Mouse (Mus musculus): ENCODE measurements around the gene Mapkapk5. TPM values are rescaled to one million over a fixed set of nuclear protein-coding genes. Genes with fewer than 3 reads are reported as not detected.

The Mapkapk5 gene
- total RNA-seq, 2 experiments from 2014 or later = 99.1 to 105 TPM

- ATAC-seq (ENCODE audit: poor library complexity, severe bottlenecking) = no peak
Measured at GRCm38 (mm10) chr5:121566035-121566681, 20.5 kb upstream of the Mapkapk5 start.

DNA sequence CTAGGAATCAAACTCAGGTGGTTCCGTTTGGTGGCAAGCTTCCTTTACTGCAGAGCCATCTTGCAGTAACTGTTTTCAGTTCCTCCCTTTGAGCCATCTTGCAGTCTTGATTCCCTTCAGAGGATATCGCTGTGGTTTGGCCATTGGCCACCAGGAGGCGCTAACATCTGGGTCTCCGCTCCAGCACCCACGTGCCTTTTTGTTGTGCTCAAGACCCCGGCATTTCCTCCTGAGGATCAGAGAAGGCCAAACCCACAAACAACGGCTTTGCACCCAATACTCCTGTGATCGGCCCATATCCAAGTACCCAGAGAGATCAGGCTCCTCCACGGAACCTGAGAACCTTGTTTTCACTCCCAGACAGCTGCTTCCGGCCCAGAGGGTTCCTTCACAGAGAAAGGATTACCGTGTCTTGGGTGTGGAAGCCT is 18.8 kb upstream of the Mapkapk5 start:
- peak; percentile 95 for ATAC-seq (ENCODE audit: poor library complexity, severe bottlenecking)

GRCm38 (mm10) chr5:121562436-121562835 is 16.7 kb upstream of the Mapkapk5 start:
- no peak for ATAC-seq (ENCODE audit: poor library complexity, severe bottlenecking)

GRCm38 (mm10) chr5:121549196-121549595 is 3.5 kb upstream of the Mapkapk5 start:
- no peak for ATAC-seq (ENCODE audit: poor library complexity, severe bottlenecking)

GRCm38 (mm10) chr5:121547084-121547483 is 1.4 kb upstream of the Mapkapk5 start:
- no peak for ATAC-seq (ENCODE audit: poor library complexity, severe bottlenecking)

DNA sequence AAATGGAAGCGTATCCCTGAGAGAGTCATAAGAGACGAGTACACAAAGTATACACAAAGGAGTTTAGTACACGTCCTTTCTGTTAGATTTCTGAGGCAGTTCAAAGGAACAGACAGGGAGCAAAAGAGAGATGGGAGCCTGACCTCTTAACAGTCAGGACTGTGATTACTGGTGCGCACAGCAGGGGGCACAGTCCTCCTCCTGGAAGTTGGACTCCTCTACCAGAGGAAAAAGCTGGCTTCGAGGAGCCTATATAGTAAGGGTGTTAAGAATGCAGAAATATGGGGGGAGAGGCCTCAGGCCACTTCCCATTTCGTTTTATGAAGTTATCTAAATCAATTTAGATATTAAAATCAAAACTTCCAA is 808 bp upstream of the Mapkapk5 start:
- peak; percentile 70 for ATAC-seq (ENCODE audit: poor library complexity, severe bottlenecking)

DNA sequence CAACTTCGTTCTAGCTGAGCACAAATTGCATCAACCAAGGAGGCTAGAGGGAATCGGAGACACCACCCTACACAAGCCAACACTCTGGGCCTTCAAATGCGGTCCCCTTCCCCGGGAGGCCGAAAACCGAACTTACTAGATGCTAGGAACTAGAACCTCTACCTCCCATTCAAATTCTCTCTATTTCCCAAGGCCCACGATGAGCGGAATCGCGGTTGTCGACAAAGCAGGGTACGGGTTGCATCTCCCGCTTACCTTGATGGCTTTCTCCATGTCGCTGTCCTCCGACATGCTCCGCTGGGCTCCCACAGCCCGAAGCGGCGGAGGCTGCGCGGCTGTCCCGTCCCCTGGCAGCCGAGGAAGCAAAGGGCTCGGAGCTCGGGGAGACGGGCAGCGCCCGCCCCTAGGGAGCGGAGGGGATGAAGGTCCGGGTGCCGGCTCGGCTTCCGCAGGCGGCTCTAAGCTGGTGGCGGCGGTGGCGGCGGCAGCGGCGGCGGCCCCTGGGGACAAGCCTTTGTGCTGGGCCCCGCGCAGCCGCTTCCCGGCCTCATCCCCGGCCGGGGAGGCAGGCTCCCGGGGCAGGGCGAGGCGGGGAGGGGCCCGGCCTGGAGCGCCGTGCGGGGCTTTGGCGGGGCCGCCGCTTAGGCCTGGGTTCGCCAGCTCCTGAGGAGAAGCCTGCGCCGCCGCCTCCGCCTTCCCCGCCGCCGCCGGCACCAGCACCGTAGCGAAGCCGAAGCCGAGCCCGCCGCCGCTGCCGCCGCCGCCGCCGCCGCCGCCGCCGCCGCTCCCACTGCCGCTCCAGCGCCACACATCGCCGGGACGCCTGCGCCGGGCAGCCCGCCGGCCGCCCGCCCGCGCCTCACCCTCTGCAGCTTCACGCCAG is 554 bp downstream of the Mapkapk5 start, which contains the start of the genes Adam1a and Gm42878:
Gene Adam1a, minus strand, starts transcription at position 573 of the 883 bp plus-strand sequence.
Gene Gm42878, minus strand, starts transcription at position 573 of the 883 bp plus-strand sequence.
- ATAC-seq (ENCODE audit: poor library complexity, severe bottlenecking) = peak; percentile 48

DNA sequence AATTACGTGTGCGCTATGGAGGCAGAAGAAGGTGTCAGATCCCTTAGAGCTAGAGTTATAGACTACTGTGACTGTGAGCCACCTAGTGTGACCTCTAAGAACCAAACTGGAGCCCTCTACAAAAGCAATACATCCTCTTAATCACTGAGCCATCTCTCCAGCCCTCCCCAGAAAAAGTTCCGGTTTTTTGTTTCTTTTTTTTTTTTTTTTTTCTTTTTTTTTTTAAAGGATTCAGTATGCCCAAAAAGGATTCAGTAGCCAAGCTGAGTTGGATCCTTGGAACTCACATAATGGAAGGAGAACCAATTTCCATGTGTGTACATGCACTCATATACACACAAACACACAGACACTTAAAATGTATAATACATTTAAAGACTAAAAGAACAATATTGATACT is 2.3 kb downstream of the Mapkapk5 start:
- no peak for ATAC-seq (ENCODE audit: poor library complexity, severe bottlenecking)

DNA sequence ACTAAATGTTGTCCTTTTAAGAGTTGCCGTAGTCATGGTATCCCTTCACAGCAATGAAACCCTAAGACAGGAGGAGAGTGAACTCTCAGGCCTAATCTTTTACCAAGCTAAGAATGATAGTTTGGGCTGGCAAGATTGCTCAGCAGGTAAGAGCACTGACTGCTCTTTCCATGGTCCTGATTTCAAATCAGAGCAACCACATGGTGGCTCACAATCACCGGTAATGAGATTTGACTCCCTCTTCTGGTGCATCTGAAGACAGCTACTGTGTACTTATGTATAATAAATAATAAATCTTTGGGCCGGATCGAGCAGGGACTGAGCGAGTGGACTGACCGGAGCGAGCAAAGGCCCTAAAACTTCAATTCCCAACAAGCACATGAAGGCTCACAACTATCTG is 4.5 kb downstream of the Mapkapk5 start:
- no peak for ATAC-seq (ENCODE audit: poor library complexity, severe bottlenecking)

DNA sequence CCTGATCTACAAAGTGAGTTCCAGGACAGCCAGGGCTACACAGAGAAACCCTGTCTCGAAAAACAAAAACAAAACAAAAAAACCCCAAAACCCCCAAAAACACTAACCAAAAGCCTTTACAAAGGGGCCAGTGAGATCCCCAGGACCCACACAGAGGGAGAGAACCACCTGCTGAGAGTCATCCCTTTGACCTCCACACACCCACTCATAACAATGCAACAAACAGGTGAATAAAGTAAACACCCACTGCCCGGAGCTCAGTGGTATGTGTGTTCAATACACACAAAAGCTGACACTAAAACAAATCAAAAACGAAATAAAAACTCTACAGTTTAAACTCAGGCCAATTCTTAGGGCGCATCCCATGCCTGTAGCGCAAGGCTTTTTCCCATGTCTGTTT is 5.6 kb downstream of the Mapkapk5 start:
- ATAC-seq (ENCODE audit: poor library complexity, severe bottlenecking) = no peak

DNA sequence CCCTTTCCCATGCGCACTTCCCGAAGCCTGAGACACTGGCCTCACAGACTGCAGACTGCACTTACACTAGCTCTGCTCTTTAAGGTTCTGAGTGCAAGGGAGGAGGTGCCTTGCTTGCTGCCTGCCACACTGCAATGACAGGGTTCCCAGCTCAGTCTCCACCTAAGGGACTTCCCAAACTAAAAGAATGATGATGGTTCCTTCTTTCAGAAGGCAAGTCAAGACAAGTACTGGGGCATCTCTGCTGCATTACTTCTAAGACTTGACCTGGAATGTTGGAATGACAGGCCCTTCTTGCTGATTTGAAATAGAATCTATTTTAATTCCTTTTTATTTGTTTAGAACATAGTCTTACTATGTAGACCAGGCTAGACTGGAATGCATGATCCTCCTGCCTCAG is 8.1 kb downstream of the Mapkapk5 start:
- ATAC-seq (ENCODE audit: poor library complexity, severe bottlenecking) = no peak

- no peak for ATAC-seq (ENCODE audit: poor library complexity, severe bottlenecking)
Measured at GRCm38 (mm10) chr5:121536921-121537555, 8.7 kb downstream of the Mapkapk5 start.

DNA sequence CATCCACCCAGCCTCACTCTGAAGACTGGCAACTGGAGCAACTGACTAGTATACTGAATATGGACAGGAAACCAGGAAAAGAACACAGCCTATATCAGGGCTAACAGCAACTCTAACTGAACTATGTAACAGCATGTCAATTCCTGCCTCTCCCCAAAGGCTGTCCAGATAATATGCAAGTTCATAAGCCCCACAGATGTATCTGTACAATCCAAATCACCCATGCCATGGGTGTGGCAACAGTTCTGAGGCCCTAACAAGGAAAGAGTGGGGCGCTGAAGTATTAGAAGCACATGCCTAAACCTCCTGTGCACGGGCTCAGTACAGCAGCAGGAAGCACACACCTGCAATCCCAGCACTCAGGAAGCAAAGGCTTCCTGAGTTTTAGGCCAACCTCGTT is 10.6 kb downstream of the Mapkapk5 start:
- ATAC-seq (ENCODE audit: poor library complexity, severe bottlenecking) = no peak

DNA sequence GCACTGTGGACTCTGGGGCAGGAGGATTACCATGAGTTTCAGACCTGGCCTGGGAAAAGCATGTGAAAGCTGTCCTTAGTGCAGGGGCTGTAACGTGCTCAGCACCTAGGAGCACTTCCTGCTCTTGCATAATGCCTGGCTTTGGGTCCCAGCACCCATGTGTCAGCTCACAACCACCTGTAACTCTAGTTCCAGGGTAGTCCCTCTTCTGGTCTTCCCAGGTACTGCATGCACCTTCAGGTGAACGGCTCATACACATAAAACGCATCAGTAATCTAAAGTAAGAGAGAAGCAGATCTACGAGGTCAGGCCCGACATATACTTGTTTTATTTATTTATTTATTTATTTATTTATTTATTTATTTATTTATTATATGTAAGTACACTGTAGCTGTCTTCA is 11.2 kb downstream of the Mapkapk5 start:
- no peak for ATAC-seq (ENCODE audit: poor library complexity, severe bottlenecking)

- ATAC-seq (ENCODE audit: poor library complexity, severe bottlenecking) = no peak
Measured at GRCm38 (mm10) chr5:121526961-121527360, 18.7 kb downstream of the Mapkapk5 start.

DNA sequence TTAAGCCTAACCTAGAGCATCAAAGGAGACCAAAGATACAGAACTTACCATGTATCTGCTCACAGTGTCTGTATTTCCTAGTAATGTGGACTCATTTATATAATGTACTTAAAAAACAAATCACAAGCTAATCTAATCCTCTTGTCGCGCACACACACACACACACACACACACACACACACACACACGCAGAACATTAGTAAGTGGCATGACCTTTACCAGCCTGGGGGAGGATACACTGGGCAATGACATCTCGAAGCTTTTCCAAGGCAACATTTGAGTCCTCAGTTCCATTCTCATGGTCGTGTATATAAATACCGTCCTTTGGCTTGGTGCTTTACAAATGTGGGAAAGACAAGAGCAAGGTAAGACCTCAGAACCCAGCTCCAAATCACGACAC is 19.2 kb downstream of the Mapkapk5 start:
- ATAC-seq (ENCODE audit: poor library complexity, severe bottlenecking) = no peak

DNA sequence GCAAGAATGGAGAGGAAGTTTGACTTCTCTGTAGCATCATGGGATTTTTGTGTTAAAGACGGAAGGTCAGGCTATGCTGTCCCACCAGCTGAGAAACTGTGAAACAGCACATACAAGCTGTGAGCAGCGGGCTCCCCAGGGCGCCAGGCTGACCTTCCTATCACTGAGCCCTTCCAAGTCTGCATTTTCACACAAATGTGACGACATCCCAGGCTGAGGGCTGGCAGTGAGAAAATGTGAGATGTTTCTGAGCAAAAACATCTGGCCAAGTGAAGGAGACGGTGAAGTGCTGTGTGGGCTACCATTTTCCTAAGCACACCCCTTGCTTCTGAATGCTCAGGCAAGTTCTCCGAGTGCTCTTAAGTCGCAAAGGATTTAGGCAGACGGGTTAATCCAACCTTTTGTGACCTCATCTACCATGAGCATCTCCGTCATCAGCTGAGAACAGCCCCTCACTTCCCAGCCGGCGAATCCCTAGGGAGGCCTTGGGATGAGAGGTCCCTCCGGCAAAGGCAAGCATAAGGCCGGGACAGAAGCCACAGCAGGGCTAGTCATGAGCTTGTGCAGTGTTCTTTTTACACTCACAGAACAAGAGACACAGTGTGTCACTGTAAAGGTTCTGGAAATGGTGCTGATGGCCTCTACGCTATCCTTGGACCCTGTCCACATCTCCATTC is 19.8 kb downstream of the Mapkapk5 start:
- ATAC-seq (ENCODE audit: poor library complexity, severe bottlenecking) = no peak

DNA sequence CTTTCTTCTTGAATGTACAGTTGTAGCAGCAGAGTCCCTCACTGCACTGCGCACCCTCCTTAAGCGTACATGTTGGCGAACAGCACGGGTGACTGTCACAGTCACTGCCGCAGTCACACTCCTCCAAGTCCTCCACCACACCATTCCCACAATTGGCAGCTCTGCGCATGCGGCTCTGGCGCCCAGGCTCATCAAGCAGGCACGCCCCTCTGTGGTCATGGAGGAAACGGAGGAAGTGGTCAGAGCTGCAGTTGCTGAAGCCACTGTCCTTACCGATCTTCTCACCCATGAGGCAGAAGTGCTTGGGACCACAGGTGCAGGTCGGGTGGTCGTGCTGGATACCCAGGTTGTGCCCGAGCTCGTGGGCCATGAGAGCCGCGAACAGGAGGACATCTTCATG is 25.9 kb downstream of the Mapkapk5 start:
- peak; percentile 95 for ATAC-seq (ENCODE audit: poor library complexity, severe bottlenecking)

- ATAC-seq (ENCODE audit: poor library complexity, severe bottlenecking) = peak; percentile 28; the same call in 1 of the 2 replicates
Measured at GRCm38 (mm10) chr5:121518983-121519382, 26.7 kb downstream of the Mapkapk5 start.

DNA sequence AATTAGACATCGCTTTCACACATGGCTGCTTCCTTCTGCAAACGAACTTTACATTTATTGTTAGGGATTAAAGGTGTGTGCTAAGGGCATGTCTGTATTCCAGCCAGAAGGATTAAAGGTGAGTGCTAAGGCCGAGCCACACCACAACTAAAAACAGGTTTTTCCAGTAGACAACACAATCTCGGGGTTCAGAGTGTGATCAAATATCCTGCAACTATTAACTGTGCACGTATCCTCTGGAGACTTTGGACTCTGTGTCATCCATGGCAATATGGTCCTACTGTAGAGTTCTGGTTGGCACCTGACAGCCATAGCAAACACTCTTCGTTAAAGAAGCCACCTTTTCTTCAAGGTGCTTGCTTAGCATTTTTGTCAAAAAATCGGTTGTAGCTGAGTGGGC is 35.7 kb downstream of the Mapkapk5 start:
- no peak for ATAC-seq (ENCODE audit: poor library complexity, severe bottlenecking)

DNA sequence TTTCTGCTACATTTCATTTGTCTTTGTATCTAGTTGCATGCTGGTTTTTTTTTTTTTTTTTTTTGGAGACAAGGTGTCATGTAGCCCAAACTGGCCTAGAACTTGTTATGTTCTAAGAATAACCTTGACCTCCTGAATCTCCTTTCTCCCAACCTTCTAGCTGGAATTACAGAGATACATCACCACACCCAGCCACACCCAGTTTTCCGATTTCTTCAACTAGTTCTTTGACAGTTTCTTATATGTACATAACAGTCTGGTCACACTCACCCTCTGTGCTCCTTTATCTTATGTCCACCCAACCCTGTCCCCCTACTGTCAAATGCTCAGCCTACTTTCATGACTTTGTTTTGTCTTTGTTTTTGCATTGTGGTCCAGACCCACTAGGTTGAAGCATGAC is 38.9 kb downstream of the Mapkapk5 start:
- ATAC-seq (ENCODE audit: poor library complexity, severe bottlenecking) = no peak
